Mouse (Mus musculus): ENCODE data around the gene Kif2a.
"Not testable (repeated sequence)": the region's sequence is repeated elsewhere in the genome, so short reads cannot be mapped to it uniquely, and the experiment has no call there.

Kif2a gene

GRCm38 (mm10) chr13:106936256-106937137, 85.4 kb downstream of the Kif2a start, which contains the start of gene Ipo11:
Ipo11 (minus strand) TSS chr13:106936958.
- DNase-seq (ENCODE audit: extremely low spot score): peak; percentile 94

- DNase-seq (ENCODE audit: extremely low spot score): no peak
Measured at GRCm38 (mm10) chr13:106935871-106936255, 86.1 kb downstream of the Kif2a start.

GRCm38 (mm10) chr13:106929201-106929600, 92.7 kb downstream of the Kif2a start:
- no peak for DNase-seq (ENCODE audit: extremely low spot score)

- DNase-seq (ENCODE audit: extremely low spot score): no peak
Measured at GRCm38 (mm10) chr13:106928296-106928695, 93.6 kb downstream of the Kif2a start.

- DNase-seq (ENCODE audit: extremely low spot score): not testable (repeated sequence)
Measured at GRCm38 (mm10) chr13:106925921-106926320, 96.0 kb downstream of the Kif2a start.

GRCm38 (mm10) chr13:106918322-106919050, 103.4 kb downstream of the Kif2a start:
- DNase-seq (ENCODE audit: extremely low spot score): no peak

- no peak for DNase-seq (ENCODE audit: extremely low spot score)
Measured at GRCm38 (mm10) chr13:106913125-106913736, 108.7 kb downstream of the Kif2a start.

GRCm38 (mm10) chr13:106910096-106910495, 111.8 kb downstream of the Kif2a start:
- DNase-seq (ENCODE audit: extremely low spot score): no peak

All from embryo, embryonic 9.5 days (tissue).